ENCODE assay signal across 26 mouse cellular contexts in the genomic region with DNA sequence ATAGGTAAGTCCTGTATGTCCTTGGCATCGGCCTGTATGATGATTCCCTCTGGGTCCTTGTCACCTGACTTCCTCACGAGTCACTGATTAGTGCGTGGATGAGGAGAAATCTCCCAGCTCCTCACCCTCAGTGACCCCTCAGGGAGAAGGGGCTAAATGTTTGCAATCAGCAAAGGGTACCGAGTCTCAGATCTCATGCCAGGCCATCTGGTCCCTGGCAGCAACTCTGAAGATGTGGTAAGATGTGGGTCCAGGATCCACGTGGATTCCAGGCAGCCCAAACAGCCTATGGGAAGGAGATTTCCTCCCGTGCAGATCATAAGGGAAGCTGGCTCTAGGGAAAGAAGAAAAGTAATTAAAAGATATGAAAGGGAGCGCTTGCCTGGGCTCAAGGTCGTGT. TPM values are rescaled to one million over a fixed set of nuclear protein-coding genes. Genes with fewer than 3 reads are reported as not detected.
"Had no signal": no experiment of that assay in that cellular context is flagged by ENCODE, and none has a peak within 500 bp of the region (broad histone marks: within the 10 kb centered on the region; RNA-seq: fewer than 3 reads in every experiment).

No protein-coding gene starts in this region.

- DNase-seq: kidney, adult 18-20 months; kidney, adult 9 months; kidney, postnatal 14 days; kidney, postnatal 4 days; liver; liver, embryonic 13.5 days; lung, embryonic 14.5 days; thymus, adult 18-20 months; thymus, postnatal 36 days had no signal

- H3K4me2 ChIP-seq: limb, embryonic 12.5 days; liver, embryonic 13.5 days; lung, embryonic 14.5 days; midbrain, embryonic 12.5 days; midbrain, embryonic 15.5 days had no signal

- H3K9me3 ChIP-seq: limb, embryonic 12.5 days; liver, embryonic 13.5 days; midbrain, embryonic 12.5 days; midbrain, embryonic 15.5 days had no signal

- H3K4me1 ChIP-seq: limb, embryonic 12.5 days; liver, embryonic 13.5 days; midbrain, embryonic 12.5 days; midbrain, embryonic 15.5 days had no signal

- ATAC-seq: lung, postnatal 0 days; midbrain, embryonic 15.5 days had no signal

- H3K4me3 ChIP-seq: limb, embryonic 12.5 days; liver, embryonic 13.5 days; midbrain, embryonic 12.5 days; midbrain, embryonic 15.5 days had no signal

- H3K36me3 ChIP-seq: limb, embryonic 12.5 days; liver, embryonic 13.5 days; midbrain, embryonic 12.5 days; midbrain, embryonic 15.5 days had no signal

- H3K27ac ChIP-seq: limb, embryonic 12.5 days; liver, embryonic 13.5 days; macrophage; midbrain, embryonic 12.5 days; midbrain, embryonic 15.5 days had no signal

- H3K27me3 ChIP-seq: limb, embryonic 12.5 days; liver, embryonic 13.5 days; midbrain, embryonic 12.5 days; midbrain, embryonic 15.5 days had no signal

- H3K9ac ChIP-seq: limb, embryonic 12.5 days; liver, embryonic 13.5 days; lung, embryonic 14.5 days; midbrain, embryonic 12.5 days; midbrain, embryonic 15.5 days had no signal

RNA-seq across cellular contexts. Expression of gene Rgsl1, which starts 12.0 kb away (rescaled TPM):
- total RNA-seq: megakaryocyte, adult 5-6 weeks had no signal
- polyA plus RNA-seq: kidney, embryonic 16.5 days; limb, embryonic 12.5 days; liver, embryonic 13.5 days; lung, embryonic 14.5 days; midbrain, embryonic 12.5 days; neural tube, embryonic 11.5 days; small intestine, adult 2 months; spleen, adult 2 months had no signal

RNA-seq across cellular contexts. Expression of gene Teddm1b, which starts 18.2 kb away (rescaled TPM):
- total RNA-seq: layer of hippocampus, adult 18-20 months; layer of hippocampus, postnatal 14 days; left cerebral cortex, adult 8-10 months; left cerebral cortex, postnatal 25 days had no signal
- polyA plus RNA-seq: macrophage; small intestine, adult 2 months; spleen, adult 2 months; testis, adult 2 months had no signal

RNA-seq across cellular contexts. Expression of gene Teddm1a, which starts 35.6 kb away (rescaled TPM):
- total RNA-seq: layer of hippocampus, adult 18-20 months; layer of hippocampus, postnatal 14 days; left cerebral cortex, adult 8-10 months; left cerebral cortex, postnatal 25 days; megakaryocyte, adult 5-6 weeks had no signal
- polyA plus RNA-seq: kidney, embryonic 16.5 days; limb, embryonic 12.5 days; liver, embryonic 13.5 days; lung, embryonic 14.5 days; lung, postnatal 0 days; macrophage; midbrain, embryonic 12.5 days; midbrain, embryonic 15.5 days; neural tube, embryonic 11.5 days; neural tube, embryonic 14.5 days; small intestine, adult 2 months; spleen, adult 2 months; stomach, embryonic 16.5 days; testis, adult 2 months had no signal
